Mouse (Mus musculus): ENCODE measurements around the gene Rhox7a.

- no peak for TF ChIP-seq POLR2A (IDR thresholded peaks at IDR 0.05; ENCODE audit: control insufficient read depth, low read depth, low read length)
- no peak for TF ChIP-seq CTCF (IDR thresholded peaks at IDR 0.05; ENCODE audit: control insufficient read depth, insufficient read depth, insufficient replicate concordance, low read depth, low read length)
Measured at GRCm38 (mm10) chrX:37878844-37879243, 47.4 kb downstream of the Rhox7a start, which contains the start of gene Rhox8.
